Mouse (Mus musculus) left cerebral cortex, postnatal 10 days (tissue): ENCODE data around the gene Ssr2. TPM values are rescaled to one million over a fixed set of nuclear protein-coding genes. Genes with fewer than 3 reads are reported as not detected.
A peak's percentile ranks its signal among the peaks of the same experiment; 100 is the strongest.

ENCODE experiments used
- DNase-seq, 2 experiments: peaks; one replicate each; pipeline ENCODE4 v3.0.0; 2021 to 2022; ENCODE audit warnings: low spot score in 2 of 2, mixed read lengths in 1 of 2; ENCODE audit errors: extremely low spot score in 1 of 2
- intact Hi-C: fragments of 180-260 bp; cut with DNase I; formaldehyde crosslinking; loops from one replicate; pipeline ENCODE4 v1.15.1; 2025
- microRNA-seq: library from miRNA; unstranded; fragments of <30 nt; microRNA quantifications from one replicate; pipeline ENCODE4 v1.2.0, GENCODE M21; 2022
- total RNA-seq, 2 experiments: library from RNA; stranded (reverse); gene quantifications; 2 replicates each; pipeline ENCODE4 v1.2.3; 2021

The Ssr2 gene
- total RNA-seq, 2 experiments from 2014 or later: 127 to 128 TPM

DNA sequence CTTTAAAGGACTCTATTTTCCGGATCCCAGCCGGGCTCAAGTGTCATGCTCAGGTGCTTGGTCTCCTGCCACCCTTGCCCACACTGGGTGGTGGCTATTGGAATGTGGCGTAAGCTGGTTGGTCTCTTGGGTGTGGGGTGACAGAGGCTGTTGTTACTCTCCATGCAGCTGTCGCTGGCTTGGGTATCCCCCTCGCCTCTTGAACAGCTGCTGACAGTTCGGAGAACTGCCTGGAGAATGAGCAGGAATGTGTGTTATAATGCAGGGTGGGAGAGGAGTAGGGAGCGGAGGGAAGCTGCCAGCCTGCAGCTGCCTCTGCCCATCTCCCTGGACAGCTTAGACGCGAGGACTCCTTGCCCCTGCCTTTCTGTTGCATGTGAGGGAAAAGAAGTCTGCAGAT is 54.3 kb downstream of the Ssr2 start:
- DNase-seq: peak in 1 of 2 experiments; percentile 28

DNA sequence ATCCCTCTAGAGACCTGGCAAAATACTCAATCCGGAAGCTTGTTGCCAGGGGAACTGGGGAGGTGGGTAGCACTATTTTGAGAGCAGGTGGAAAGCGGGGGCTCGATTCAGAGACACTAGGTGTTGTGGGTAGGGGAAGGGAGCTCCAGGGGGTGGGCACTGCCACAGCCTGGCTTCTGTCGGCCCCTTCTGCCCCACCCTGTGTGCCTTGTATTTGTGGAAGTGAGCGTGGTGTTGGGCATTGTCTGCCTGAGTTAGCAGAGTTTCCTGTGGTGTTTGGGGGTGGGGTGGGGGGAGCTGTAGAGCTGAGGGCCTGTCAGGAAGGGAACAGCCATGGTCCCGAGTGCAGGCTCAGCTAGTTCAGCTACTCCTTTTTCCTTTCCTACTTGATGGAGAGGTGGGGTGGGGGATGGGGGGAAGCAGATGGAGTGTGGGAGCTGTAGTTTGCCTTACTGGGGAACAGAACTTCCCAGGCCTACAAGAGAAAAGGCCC is 55.2 kb downstream of the Ssr2 start:
- intact Hi-C loops: no loop called here
- peak in 1 of 2 experiments; percentile 79 for DNase-seq

More for the DNA sequence above, 54.3 kb downstream of the Ssr2 start:
- intact Hi-C loops: no loop called here

DNA sequence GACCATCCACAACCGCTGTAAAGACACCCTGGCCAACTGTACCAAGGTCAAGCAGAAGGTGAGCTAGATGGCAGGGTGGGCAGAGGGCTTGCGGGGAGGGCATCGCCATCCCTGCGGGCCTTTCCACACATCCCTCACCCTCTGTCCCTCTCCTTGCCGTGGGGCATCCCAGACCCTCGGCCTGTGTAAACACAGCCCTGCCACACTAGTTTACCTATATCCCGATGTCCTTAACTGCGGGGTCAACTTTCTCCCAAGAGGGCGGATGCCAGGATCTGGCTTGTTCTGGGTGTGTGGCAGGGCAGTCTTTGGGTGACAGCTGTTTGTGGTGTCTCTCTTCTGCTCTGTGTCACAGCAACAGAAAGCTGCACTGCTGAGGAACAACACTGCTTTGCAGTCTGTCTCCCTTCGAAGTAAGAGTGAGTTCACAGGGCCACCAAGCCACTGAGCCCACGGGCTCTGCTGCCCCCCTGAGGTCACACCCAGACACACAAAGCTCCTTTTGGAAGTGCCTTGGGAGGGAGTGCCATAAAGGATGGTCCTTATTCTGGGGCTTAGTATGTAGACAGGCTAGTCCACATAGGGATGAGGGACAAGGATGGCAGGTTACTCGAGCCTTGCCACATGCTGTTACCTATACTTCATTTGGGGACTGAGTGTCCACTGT is 56.4 kb downstream of the Ssr2 start:
- intact Hi-C loops: no loop called here
- DNase-seq: no peak

DNA sequence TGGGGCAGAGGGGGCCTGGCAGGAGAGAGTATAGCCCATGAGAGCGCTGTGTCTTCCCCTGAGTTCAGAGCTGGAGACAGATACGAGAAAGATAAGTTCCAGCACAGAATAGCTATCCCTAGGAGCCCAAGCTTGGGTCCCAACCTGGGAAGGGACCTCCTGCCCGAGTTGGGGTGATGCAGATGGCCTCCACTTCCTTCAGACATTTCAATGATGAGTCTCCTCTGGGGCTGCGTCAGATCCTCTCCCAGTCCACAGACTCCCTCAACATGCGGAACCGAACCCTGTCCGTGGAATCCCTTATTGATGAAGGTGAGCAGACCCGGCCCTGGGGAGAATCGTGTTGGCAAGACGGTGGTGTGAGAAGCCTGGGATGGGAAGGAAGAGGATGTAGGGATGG is 57.4 kb downstream of the Ssr2 start:
- intact Hi-C loops: no loop called here
- no peak for DNase-seq

DNA sequence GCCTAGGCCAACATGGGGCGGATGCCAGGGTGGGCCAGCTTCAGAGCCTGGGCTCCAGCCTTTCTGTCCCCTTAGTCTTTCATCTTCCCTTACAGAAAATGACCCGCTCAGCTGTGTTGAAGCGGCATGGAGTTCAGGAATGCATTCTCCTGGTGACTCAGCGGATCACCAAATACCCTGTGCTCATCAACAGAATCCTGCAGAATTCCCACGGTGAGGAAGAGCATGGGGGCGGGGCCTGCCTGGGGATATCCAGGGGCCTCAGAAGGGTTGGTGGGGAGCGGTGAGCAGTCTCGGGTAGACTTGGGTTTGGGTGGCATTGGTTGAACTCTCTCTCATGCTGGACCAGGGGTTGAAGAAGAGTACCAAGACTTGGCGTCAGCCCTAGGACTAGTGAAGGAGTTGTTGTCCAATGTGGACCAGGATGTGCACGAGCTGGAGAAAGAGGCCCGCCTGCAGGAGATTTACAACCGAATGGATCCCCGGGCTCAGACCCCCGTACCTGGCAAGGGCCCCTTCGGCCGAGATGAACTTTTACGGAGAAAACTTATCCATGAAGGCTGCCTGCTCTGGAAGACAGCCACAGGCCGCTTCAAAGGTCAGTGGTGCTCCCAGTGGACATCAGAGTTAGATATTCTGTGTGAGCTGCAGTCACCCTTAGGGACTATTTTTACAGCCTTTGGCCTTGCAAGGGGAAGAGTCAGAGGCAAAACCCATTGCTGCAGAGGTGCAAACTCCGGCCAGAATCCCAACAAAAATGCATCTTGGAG is 60.0 kb downstream of the Ssr2 start:
- DNase-seq: peak in 1 of 2 experiments; percentile 40
- intact Hi-C loops: no loop called here

DNA sequence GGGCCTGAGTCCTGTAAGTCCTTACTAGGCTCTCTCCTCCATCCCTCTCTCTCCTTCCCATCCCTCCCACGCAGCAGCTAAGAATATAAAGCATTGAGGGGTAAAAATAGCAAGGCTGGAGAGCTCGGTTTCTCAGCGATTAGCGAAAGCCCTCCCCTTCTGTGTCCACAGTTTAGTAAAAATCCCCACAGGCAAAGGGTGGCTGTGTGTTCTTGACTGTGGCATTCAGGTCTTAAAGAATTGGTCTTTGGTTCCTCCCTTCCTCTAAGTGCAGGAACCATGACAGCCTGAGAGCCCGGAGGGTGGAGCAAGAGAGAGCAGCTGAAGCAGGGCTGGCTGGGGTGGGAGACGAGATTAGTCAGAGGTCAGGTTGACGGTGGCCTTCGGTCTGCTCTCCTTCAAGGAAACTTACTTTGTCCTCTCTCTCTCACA is 60.9 kb downstream of the Ssr2 start:
- DNase-seq: no peak
- intact Hi-C loops: no loop called here

DNA sequence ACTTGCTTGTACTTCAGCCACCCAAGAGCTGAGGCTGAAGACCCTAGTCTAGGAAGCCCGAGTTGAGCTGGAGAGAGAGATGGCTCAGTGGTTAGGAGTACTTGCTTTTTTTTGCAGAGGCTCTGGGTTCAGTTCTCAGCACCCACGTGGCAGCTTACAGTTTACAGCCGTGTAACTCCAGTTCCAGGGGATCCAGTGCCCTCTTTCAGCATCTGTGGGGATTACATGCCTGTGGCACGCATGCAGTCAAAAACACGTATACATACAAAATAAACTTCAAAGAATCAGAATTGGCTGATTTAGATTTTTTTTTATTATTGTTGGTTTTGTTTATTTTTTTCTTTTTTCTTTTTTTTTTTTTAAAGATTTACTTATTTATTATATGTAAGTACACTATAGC is 61.5 kb downstream of the Ssr2 start:
- intact Hi-C loops: no loop called here
- no peak for DNase-seq

Small RNAs within 50 kb of the gene (microRNA-seq; reads per million reads assigned to microRNA genes)
- gene Mir1905: not detected

Other genes starting within 250 kb of the Ssr2 start
- 1 to 10 TPM in 1 of 2 experiments, under 1 TPM in 1; 0.63 to 1.5 TPM for gene Tmem79, start 239.7 kb upstream of the Ssr2 start, total RNA-seq
- 10 to 100 TPM; 73.5 to 74.7 TPM for gene Smg5, start 239.6 kb upstream of the Ssr2 start, total RNA-seq
- 1 to 10 TPM; 3.5 to 3.6 TPM for gene Paqr6, start 211.3 kb upstream of the Ssr2 start, total RNA-seq
- under 1 TPM in 1 of 2 experiments, not detected in 1; 0.66 TPM for gene Bglap3, start 203.1 kb upstream of the Ssr2 start, total RNA-seq
- not detected for gene Bglap2, start 197.2 kb upstream of the Ssr2 start, total RNA-seq
- 1 to 10 TPM in 1 of 2 experiments, under 1 TPM in 1; 0.95 to 2.6 TPM for gene Bglap, start 191.4 kb upstream of the Ssr2 start, total RNA-seq
- 10 to 100 TPM; 10.3 to 11.5 TPM for gene Pmf1, start 165.5 kb upstream of the Ssr2 start, total RNA-seq
- 10 to 100 TPM; 60.3 to 62.5 TPM for gene Slc25a44, start 150.7 kb upstream of the Ssr2 start, total RNA-seq
- gene Sema4a, start 114.7 kb upstream of the Ssr2 start, total RNA-seq: 10 to 100 TPM; 46.5 to 52.6 TPM
- 10 to 100 TPM; 47.2 to 48.6 TPM for gene Lmna, start 65.9 kb upstream of the Ssr2 start, total RNA-seq
- gene Mex3a, start 43.5 kb upstream of the Ssr2 start, total RNA-seq: 10 to 100 TPM in 1 of 2 experiments, 1 to 10 TPM in 1; 6.9 to 10.7 TPM
- not detected for gene Rab25, start 27.6 kb upstream of the Ssr2 start, total RNA-seq
- gene Lamtor2, start 22.8 kb upstream of the Ssr2 start, total RNA-seq: 100 to 1,000 TPM; 109 to 110 TPM
- gene Ubqln4, start 22.1 kb upstream of the Ssr2 start, total RNA-seq: 10 to 100 TPM; 78.8 to 82.6 TPM
- gene Arhgef2, start 30.1 kb downstream of the Ssr2 start, total RNA-seq: 100 to 1,000 TPM; 257 to 264 TPM
- not detected for gene Rxfp4, start 77.3 kb downstream of the Ssr2 start, total RNA-seq
- 10 to 100 TPM; 52.0 to 55.7 TPM for gene Khdc4, start 109.9 kb downstream of the Ssr2 start, total RNA-seq
- 10 to 100 TPM; 42.9 to 55.5 TPM for gene Rit1, start 141.0 kb downstream of the Ssr2 start, total RNA-seq
- 100 to 1,000 TPM; 433 to 447 TPM for gene Syt11, start 199.3 kb downstream of the Ssr2 start, total RNA-seq